Mouse (Mus musculus) ES-Bruce4 (cell line): Measurements from ENCODE around the gene Phlpp2. TPM values are rescaled to one million over a fixed set of nuclear protein-coding genes. Genes with fewer than 3 reads are reported as not detected.

Experiments
- H3K27ac ChIP-seq: 2 replicates; pipeline ENCODE4 v1.5.1; 2012; ENCODE audit warnings: low read length, inconsistent platforms; ENCODE audit not compliant: insufficient read depth
- H3K27me3 ChIP-seq: 2 replicates; pipeline ENCODE4 v1.6.1; 2012; ENCODE audit warnings: mild to moderate bottlenecking, low read length, inconsistent platforms; ENCODE audit not compliant: control insufficient read depth, poor library complexity, insufficient read depth, severe bottlenecking
- H3K36me3 ChIP-seq: 2 replicates; pipeline ENCODE4 v1.6.1; 2012; ENCODE audit warnings: inconsistent platforms, mild to moderate bottlenecking, low read length, moderate library complexity; ENCODE audit not compliant: control insufficient read depth, poor library complexity, insufficient read depth, severe bottlenecking
- H3K4me1 ChIP-seq: one replicate; pipeline ENCODE4 v1.8.1; 2011; ENCODE audit warnings: low read length; ENCODE audit not compliant: control insufficient read depth, insufficient read depth
- H3K4me3 ChIP-seq: 2 replicates; pipeline ENCODE4 v1.5.1; 2011; ENCODE audit warnings: low read depth, mild to moderate bottlenecking, low read length
- H3K9ac ChIP-seq: 2 replicates; pipeline ENCODE4 v1.6.1; 2012; ENCODE audit warnings: low read depth, mild to moderate bottlenecking, inconsistent platforms; ENCODE audit not compliant: poor library complexity, severe bottlenecking
- H3K9me3 ChIP-seq: replicated peaks from 2 replicates; pipeline ENCODE4 v1.6.1; 2012; ENCODE audit warnings: mild to moderate bottlenecking, low read length, inconsistent platforms; ENCODE audit not compliant: control insufficient read depth, poor library complexity, insufficient read depth, severe bottlenecking
- CTCF ChIP-seq: IDR thresholded peaks from one replicate; pipeline ENCODE4 v1.8.1; 2011; ENCODE audit warnings: low read depth, low read length
- EP300 ChIP-seq: IDR thresholded peaks from 2 replicates; pipeline ENCODE4 v1.6.1; 2011; ENCODE audit warnings: low read depth, low read length; ENCODE audit not compliant: insufficient read depth
- POLR2A ChIP-seq: IDR thresholded peaks from one replicate; pipeline ENCODE4 v1.8.1; 2011; ENCODE audit warnings: low read length; ENCODE audit not compliant: insufficient read depth
- polyA plus RNA-seq: library from polyadenylated mRNA; stranded (reverse); fragments of >200 nt; gene quantifications from 2 replicates; pipeline ENCODE4 v1.2.4, GENCODE M21; 2011; ENCODE audit warnings: low read depth; ENCODE audit not compliant: missing spikeins, insufficient read depth, insufficient read length

Gene Phlpp2
- polyA plus RNA-seq, 1 experiment = 10.2 TPM

DNA sequence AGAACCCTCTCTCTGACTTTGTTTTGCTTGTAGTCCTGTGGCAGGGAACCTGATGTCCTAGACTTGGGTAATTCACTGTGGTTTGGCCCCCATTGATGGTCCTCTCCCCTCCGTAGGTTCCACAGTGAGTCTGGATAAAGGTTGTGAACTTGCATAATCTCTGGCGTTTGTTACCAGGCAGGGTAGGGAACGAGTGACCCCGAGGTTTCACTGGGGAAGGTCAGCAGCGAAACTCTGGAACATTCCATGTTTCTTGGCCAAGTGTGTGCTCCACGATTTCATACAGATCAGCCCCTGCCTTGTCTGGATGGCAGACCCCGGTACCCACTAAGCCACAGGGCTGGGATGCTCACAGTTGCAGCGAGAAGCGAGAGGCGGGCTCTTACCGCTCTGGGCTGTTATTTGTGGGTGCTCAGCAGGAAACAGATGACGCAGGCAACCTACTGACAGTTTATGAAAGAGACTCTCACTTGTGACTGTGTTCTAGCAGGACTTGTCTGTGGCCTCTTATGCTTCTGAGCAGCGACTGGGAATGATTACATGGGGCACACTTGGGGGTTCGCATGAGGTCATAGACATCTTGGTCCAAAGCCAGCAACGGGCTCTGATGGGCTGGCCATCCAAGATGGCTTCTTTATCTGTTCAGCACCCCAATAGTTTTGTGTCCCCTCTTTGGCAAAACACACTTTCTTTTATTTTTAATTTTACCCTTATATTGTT lies 114.2 kb downstream of the Phlpp2 start:
- no peak overlapping the region for H3K27ac ChIP-seq
- H3K4me3 ChIP-seq = no peak overlapping the region
- TF ChIP-seq POLR2A (no peak), EP300 (no peak), CTCF (no peak)
- no peak overlapping the region for H3K9ac ChIP-seq
- H3K9me3 ChIP-seq = peaks cover 3% of the 10 kb centered on the region; the same call in 1 of the 2 replicates
- H3K4me1 ChIP-seq = no peaks in the 10 kb centered on the region
- H3K36me3 ChIP-seq = no peaks in the 10 kb centered on the region
- no peaks in the 10 kb centered on the region; the same call in 1 of the 2 replicates for H3K27me3 ChIP-seq

- TF ChIP-seq POLR2A (no peak), CTCF (no peak), EP300 (no peak)
- H3K4me3 ChIP-seq = no peak overlapping the region
- H3K4me1 ChIP-seq = no peaks in the 10 kb centered on the region
- peaks cover 3% of the 10 kb centered on the region; the same call in 1 of the 2 replicates for H3K9me3 ChIP-seq
- H3K27ac ChIP-seq = no peak overlapping the region
- no peak overlapping the region for H3K9ac ChIP-seq
- no peaks in the 10 kb centered on the region for H3K36me3 ChIP-seq
- H3K27me3 ChIP-seq = no peaks in the 10 kb centered on the region; the same call in 1 of the 2 replicates
Observed at GRCm38 (mm10) chr8:109983944-109984343, 115.6 kb downstream of the Phlpp2 start.

DNA sequence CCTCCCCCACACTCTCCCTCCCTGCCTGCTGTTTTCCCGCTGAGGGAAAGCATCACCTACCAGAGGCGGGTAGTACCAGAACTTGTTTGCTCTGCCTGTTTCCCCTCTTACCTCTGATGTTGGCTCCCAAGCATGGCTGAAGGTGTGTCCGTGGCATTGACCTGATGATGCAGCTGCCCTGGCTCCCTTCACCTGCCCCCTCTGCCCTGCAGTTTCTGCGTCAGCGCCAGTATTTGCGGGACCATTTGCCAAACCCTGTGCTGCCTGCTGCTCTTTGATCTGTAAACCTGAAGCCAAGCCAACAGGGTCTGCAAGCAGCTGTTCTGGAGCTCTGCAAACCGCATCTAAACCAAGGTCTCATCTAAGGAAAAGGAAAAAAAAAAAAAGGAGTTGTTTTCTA lies 118.0 kb downstream of the Phlpp2 start:
- H3K9me3 ChIP-seq = peaks cover 3% of the 10 kb centered on the region; the same call in 1 of the 2 replicates
- H3K9ac ChIP-seq = no peak overlapping the region
- no peak overlapping the region for H3K4me3 ChIP-seq
- no peak overlapping the region for H3K27ac ChIP-seq
- TF ChIP-seq POLR2A (no peak), EP300 (no peak), CTCF (no peak)
- no peaks in the 10 kb centered on the region for H3K4me1 ChIP-seq
- no peaks in the 10 kb centered on the region; the same call in 1 of the 2 replicates for H3K27me3 ChIP-seq
- no peaks in the 10 kb centered on the region for H3K36me3 ChIP-seq

- Histone ChIP-seq H3K36me3 (no peaks in the 10 kb centered on the region), H3K27me3 (no peaks in the 10 kb centered on the region; the same call in 1 of the 2 replicates), H3K4me3 (no peak overlapping the region), H3K4me1 (no peaks in the 10 kb centered on the region), H3K27ac (no peak overlapping the region), H3K9ac (no peak overlapping the region), H3K9me3 (peaks cover 3% of the 10 kb centered on the region; the same call in 1 of the 2 replicates)
- TF ChIP-seq POLR2A = no peak
- no peak for TF ChIP-seq EP300
- TF ChIP-seq CTCF = no peak
Observed at GRCm38 (mm10) chr8:109987776-109988175, 119.4 kb downstream of the Phlpp2 start.

GRCm38 (mm10) chr8:109989151-109989550 lies 120.8 kb downstream of the Phlpp2 start:
- Histone ChIP-seq H3K36me3 (no peaks in the 10 kb centered on the region), H3K4me1 (no peaks in the 10 kb centered on the region), H3K27me3 (no peaks in the 10 kb centered on the region; the same call in 1 of the 2 replicates), H3K27ac (no peak overlapping the region), H3K4me3 (no peak overlapping the region), H3K9ac (no peak overlapping the region), H3K9me3 (peaks cover 3% of the 10 kb centered on the region; the same call in 1 of the 2 replicates)
- TF ChIP-seq POLR2A (no peak), CTCF (no peak), EP300 (no peak)

- H3K9ac ChIP-seq = no peak within 1 kb of the TSS
- peaks cover 3% of the 10 kb centered on the region; the same call in 1 of the 2 replicates for H3K9me3 ChIP-seq
- H3K4me3 ChIP-seq = no peak within 1 kb of the TSS
- no peak within 1 kb of the TSS for H3K27ac ChIP-seq
- H3K27me3 ChIP-seq = no peaks in the 10 kb centered on the region; the same call in 1 of the 2 replicates
- no peaks in the 10 kb centered on the region for H3K36me3 ChIP-seq
- TF ChIP-seq EP300 = no peak
- no peak for TF ChIP-seq POLR2A
- no peak for TF ChIP-seq CTCF
- no peaks in the 10 kb centered on the region for H3K4me1 ChIP-seq
Observed at GRCm38 (mm10) chr8:109990224-109990623, 121.9 kb downstream of the Phlpp2 start, which contains the start of gene Tat. Tat (plus strand) TSS chr8:109990437.
